Mouse (Mus musculus) spleen, postnatal 10 days (tissue): Measurements from ENCODE around the gene Olfr812.
"Not testable (repeated sequence)": the region's sequence is repeated elsewhere in the genome, so short reads cannot be mapped to it uniquely, and the experiment has no call there.

Experiments used
- DNase-seq, 2 experiments: peaks; one replicate each; pipeline ENCODE4 v3.0.0; 2021 to 2022; ENCODE audit warnings: low spot score in 2 of 2

Olfr812 gene

GRCm38 (mm10) chr10:129845994-129846393, at the start of gene Olfr812:
Olfr812 (minus strand) TSS chr10:129846094.
- no peak for DNase-seq

DNA sequence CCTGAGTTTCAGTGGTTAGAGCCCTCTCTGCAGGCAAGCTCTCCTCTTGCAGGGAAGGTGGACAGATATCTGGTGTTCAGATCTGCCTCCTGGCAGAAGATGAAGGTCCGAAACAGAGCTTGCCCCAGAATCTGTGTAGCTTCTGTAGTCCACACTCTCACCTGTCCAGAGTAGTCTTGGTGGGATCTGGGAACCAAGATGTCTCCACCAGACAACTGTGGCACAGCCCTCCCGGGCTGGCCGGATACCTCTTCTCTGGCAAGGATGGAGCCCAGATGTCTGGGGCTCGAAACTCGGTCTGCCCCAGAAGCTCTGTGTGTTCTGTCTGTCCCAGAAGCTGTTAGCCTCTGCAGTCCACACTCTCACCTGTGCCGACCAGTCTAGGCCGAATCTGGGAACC, 40.0 kb upstream of the Olfr812 start:
- DNase-seq, result no peak

- DNase-seq, result not testable (repeated sequence)
Observed at GRCm38 (mm10) chr10:129885496-129885895, 39.6 kb upstream of the Olfr812 start.

DNA sequence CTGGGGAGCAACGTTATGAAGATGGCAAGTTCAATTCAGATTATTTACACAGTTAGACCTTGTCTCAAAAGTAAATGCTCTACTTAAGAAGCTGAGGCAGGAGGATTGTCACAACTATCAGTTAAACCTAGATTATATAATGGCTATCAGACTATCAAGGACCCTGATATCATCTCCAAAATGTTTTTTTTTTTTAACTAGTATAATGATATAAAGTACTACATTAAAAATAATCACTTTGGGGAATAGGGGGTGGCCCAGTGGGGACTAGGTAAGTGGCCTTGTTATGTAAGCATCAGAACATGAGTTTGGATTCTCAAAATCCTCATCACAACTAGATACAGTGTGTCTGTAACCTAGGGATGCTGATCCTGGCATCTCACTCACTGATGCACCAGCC, 33.9 kb upstream of the Olfr812 start, which contains the start of gene Olfr814:
TSS of gene Olfr814 (minus strand) at position 101 of the 400 bp plus-strand sequence.
- not testable (repeated sequence) for DNase-seq

GRCm38 (mm10) chr10:129855067-129855466, 9.2 kb upstream of the Olfr812 start, which contains the start of gene Olfr813:
Olfr813 (plus strand) TSS chr10:129855367.
- DNase-seq, result no peak

- no peak for DNase-seq
Observed at GRCm38 (mm10) chr10:129847343-129847742, 1.4 kb upstream of the Olfr812 start.

GRCm38 (mm10) chr10:129804296-129804695, 41.6 kb downstream of the Olfr812 start, which contains the start of gene Olfr811:
Olfr811 (minus strand) TSS chr10:129804396.
- no peak for DNase-seq

- DNase-seq, result no peak
Observed at GRCm38 (mm10) chr10:129794817-129795216, 51.1 kb downstream of the Olfr812 start, which contains the start of gene Olfr810. Olfr810 (minus strand) TSS chr10:129794917.
